Mouse (Mus musculus): ENCODE measurements around the gene Gm8890. TPM values are rescaled to one million over a fixed set of nuclear protein-coding genes. Genes with fewer than 3 reads are reported as not detected.
"Not testable (repeated sequence)": the region's sequence is repeated elsewhere in the genome, so short reads cannot be mapped to it uniquely, and the experiment has no call there.

The Gm8890 gene
- not detected in 2 replicates for polyA plus RNA-seq (2012; ENCODE audit: insufficient read depth, insufficient read length, missing spikeins)

GRCm38 (mm10) chr5:11255733-11256132 is at the start of gene Gm8890:
TSS of gene Gm8890 (plus strand) at chr5:11256033.
- H3K27ac ChIP-seq (ENCODE audit: insufficient read depth, low read depth, low read length); H3K4me1 ChIP-seq (ENCODE audit: control insufficient read depth, insufficient read depth, low read length); H3K4me3 ChIP-seq (ENCODE audit: insufficient read depth, low read length): not testable (repeated sequence)

GRCm38 (mm10) chr5:11256221-11256620 is 388 bp downstream of the Gm8890 start:
- not testable (repeated sequence) for H3K4me3 ChIP-seq (ENCODE audit: insufficient read depth, low read length); H3K27ac ChIP-seq (ENCODE audit: insufficient read depth, low read depth, low read length); H3K4me1 ChIP-seq (ENCODE audit: control insufficient read depth, insufficient read depth, low read length)

Other genes starting within 250 kb of the Gm8890 start
- not detected in 2 replicates for gene Gm8879, start 128.4 kb upstream of the Gm8890 start, polyA plus RNA-seq (2012; ENCODE audit: insufficient read depth, insufficient read length, missing spikeins)
- not detected in 2 replicates for gene Gm5861, start 73.0 kb upstream of the Gm8890 start, polyA plus RNA-seq (2012; ENCODE audit: insufficient read depth, insufficient read length, missing spikeins)
- gene Speer1, start 85.5 kb downstream of the Gm8890 start, polyA plus RNA-seq (2012; ENCODE audit: insufficient read depth, insufficient read length, missing spikeins): not detected in 2 replicates
- not detected in 2 replicates for gene Gm8897, start 160.4 kb downstream of the Gm8890 start, polyA plus RNA-seq (2012; ENCODE audit: insufficient read depth, insufficient read length, missing spikeins)
- gene Gm8906, start 246.7 kb downstream of the Gm8890 start, polyA plus RNA-seq (2012; ENCODE audit: insufficient read depth, insufficient read length, missing spikeins): not detected in 2 replicates